Mouse (Mus musculus) cerebellum, postnatal 14 days (tissue): ENCODE results near the gene Gm49396.
A peak's percentile ranks its signal among the peaks of the same experiment; 100 is the strongest.

ENCODE experiments used
- DNase-seq, 2 experiments: peaks; one replicate each; pipeline ENCODE4 v3.0.0; 2021; ENCODE audit warnings: mixed read lengths in 2 of 2

The Gm49396 gene

DNA sequence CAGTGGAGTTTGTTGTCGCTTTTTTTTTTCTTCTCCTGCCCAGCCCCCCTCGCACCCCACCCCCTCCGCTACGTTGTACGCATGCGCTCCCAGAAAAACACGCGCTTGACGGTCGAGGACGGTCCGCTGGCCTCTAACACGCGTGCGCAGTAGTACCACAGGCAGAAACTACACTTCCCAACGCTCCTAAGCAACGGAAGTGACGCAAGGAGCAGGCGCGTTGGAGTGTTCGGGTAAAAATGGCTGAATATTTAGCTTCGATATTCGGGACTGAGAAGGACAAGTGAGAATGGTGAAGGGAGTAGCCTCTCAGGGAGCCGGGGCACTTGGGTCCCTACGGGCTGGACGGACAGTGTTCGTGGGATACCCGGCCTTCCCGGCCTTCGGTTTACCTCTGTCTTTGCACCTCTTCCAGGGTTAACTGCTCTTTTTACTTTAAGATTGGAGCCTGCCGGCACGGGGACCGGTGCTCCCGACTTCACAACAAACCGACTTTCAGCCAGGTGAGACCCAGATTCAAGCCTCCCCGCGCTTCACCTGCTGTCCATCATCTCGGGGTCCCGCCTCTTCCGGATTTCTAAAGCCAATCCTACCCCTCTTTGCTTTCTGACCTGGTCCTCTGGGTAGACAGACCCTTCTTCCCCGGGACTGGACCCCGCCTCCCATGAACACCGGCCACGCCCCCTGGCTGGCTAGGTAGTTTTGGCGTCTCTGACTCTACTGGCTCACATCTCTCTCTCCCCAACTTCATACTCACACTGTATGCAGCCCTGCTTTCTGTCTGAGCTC, at the start of gene Gm49396, which contains the start of the genes U2af1l4 and Psenen:
TSS of gene Gm49396 (plus strand) at position 228 of the 789 bp plus-strand sequence.
TSS of gene U2af1l4 (plus strand) at position 185 of the 789 bp plus-strand sequence.
TSS of gene Psenen (minus strand) at position 511 of the 789 bp plus-strand sequence.
- DNase-seq = peak; percentile 97 to 98

DNA sequence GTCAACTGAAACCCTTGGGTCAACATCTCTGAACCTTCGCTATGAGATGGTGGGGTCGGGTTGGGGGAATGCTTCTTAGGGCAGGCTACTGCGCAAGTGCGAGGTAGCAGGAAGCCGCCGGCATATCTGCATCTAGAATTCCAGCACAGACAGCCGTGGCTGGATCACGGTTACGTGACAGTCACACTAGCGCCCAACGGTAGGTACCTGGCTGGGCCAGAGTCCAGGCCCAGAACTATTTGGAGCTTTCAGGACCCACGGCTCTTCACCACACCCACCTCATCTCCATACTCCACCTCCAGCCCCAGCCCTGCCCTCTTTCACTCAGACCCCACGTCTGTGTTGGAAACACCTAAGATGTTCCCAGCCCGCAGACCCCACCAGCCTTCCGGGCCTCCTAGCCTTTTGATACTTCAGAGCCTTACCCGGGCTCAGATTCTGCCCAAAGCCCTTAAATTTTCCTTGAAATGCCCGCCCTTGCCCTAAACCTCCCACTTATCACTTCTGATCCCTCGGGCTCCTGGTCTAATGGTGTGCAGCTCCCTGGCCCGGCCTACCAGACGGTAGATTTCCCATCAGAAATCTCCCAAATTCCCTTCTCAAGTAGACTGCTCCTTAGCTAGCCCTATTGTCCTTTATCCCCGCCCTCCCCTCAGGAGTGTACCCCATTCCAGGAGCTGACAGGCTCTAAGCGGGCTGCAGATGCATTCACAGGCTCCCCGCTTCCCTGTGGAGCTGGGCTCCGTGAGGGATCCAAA, 48.0 kb upstream of the Gm49396 start:
- no peak for DNase-seq

DNA sequence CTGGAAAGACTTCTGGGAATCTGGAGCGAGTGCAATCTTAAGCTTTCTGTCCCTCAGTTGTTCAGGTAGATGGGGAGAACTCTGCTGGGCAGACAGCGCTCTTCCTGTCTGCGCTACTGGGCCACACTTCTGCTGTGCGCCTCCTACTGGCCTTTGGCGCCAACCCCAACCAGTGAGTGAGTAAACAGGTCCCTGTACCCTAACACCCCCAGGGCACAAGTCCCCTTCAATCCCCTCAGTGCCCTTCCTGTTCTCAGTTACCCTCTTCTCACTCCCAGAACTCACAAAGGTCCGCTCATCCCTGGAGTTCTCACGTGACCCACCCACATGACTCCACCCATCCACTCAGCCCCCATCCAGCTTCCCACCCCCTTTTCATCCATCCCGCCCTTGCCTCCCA, 44.8 kb upstream of the Gm49396 start:
- DNase-seq = no peak

DNA sequence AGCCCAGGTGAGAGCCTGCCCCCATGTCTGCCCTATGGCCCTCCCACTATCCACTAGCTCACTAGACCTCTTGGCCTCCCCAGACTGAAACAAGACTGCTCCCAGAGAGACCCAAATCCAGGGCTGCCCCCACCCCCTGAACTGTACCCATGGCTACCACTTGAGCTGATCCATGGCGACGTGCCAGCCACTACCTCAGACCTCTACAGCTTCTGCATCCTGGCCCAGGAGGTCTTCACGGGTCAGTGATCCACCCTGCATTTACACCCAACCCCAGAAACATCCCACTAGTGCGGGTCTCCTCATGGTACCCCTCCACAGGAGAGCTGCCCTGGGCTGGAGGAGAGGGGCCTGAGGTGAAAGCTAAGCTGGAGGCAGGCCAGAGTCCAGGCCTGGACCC, 42.7 kb upstream of the Gm49396 start:
- peak; percentile 38 to 66 for DNase-seq

DNA sequence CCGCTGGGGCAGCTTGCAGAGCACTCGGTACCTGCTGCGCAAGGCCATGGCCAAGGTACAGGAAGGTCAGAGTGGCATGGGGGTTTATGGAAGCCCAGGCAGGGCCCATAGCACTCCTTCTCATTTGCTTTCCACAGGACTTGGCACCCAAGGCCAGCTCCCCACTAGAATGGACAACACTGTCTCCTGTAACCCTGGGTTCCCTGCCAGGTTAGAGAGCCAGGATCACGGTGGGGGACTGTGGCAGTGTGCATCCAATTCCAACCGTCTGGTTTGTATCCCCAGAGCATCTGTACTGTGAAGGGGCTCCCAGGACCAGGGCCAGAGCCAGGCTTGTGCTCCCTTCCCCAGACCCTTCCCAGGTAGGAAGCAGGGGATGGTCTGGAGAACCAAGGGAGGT, 42.3 kb upstream of the Gm49396 start:
- DNase-seq = peak; percentile 75 to 77

DNA sequence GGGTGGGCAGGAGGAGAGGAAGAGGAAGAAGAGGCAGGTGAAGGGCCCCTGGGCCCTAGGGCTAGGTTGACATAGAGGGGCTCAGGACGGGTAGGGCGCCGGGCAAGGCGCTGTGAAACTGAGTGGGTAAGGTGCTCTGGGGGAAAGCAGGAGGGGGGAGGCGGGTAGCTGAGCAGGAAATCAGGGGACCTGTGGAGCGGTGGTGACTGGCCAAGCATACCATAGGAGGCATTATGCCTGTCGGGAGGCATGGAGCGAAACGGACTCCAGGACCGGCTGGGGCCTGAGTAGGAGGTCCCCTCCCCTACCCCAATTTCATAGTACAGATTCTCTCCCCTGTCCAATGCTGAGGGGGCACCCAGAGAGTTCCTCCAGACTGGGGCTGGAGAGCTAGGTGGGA, 40.3 kb upstream of the Gm49396 start:
- DNase-seq = no peak

DNA sequence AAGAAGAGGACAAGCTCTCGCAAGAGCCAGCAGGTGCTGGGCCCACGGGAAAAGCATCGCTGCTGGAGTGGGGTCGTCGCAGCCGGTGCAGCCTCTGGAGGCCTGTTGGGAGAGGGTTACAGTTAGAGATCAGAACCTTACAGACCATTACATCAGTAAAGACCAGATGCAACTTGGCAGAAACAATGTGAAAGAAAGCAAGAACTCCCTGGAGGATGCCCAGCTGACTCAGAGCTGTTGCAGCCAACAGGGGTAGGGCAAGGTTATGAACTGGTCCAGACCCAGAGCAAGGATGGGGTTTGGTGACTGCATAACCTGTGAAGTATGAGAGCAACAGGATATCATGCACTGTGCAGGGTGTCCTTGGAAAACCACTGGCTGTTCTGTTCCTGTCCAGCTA, 38.7 kb upstream of the Gm49396 start:
- no peak for DNase-seq

DNA sequence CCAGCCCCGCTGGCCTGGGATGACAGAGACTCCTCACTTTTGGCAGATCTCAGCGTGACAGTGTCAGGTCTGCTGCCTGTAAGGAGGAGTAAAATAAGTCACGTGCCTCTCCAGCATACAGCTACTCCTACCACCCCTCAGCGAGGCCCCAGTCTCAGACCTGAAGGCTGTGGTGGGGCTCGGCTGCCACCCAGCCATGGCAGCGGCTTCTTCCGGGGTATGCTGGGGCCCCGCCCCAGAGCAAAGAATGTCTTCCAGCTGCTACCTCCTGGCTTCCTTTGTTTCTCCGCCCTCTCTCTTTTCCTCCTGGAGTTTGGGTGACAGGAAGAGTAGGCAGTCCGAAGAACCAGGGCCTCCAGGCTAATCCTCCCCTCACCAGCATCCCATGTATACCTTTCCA, 37.2 kb upstream of the Gm49396 start:
- no peak for DNase-seq

DNA sequence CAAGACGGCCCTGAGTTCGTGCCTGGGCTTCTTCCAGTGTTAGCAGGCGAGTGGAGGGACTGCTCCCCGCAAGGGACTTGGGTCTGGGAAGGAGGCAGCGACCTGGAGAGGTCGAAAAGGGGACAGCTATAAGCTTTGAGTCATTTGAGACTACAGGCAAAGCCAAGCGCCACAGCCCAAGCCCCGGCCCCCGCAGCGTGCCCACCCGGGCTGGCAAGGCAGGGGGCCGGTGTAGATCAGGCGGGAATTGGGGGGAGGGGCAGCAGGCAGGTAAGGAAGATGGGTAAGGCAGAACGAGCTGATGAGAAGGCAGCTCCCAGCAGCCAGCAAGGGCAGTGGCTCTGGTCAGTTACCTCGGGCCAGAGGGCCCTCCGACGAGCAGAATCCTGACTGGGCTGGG, 36.7 kb upstream of the Gm49396 start:
- no peak for DNase-seq

DNA sequence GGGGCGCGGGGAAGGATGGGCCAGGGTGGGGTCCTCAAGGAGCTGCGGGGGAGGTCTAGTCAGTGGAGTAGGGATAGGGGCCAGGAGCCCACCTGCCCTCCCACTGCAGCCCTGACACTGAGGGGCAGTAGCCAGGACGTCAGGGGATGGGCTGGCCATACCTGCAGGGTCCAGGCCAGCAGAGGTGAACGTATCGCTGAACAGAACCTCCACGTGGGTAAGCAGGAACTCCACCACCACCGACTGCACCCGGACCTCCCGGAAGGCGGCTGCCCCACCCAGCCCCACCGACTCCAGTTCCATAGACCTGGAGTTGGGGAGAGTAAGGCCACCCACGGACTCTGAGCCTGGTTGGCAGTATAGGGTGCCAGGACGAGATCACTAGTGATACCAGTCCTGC, 36.2 kb upstream of the Gm49396 start:
- DNase-seq = no peak

DNA sequence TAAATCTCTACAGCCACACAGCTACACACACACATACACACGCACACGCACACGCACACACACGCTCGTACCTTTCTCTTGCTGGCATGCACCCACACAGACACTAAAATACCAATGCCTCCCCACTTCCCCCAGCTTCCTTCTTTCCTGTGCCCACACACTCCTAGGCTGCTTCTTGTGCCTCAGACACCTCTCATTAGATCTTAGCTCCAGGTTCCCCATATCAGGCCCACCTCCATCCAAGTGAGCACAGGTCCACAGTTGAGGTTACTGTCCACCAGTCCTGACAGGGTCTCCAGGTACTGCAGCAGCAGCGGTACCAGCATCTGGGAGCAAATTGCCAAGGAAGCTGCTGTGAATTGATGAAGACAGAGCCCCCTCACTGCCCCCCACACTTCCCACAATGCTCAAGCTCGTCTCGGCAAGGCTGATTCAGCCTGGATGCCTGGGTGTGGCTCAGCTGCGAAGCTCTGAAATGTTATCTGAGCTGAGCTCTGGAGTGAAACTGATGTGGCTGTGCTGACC, 31.8 kb upstream of the Gm49396 start:
- no peak for DNase-seq

DNA sequence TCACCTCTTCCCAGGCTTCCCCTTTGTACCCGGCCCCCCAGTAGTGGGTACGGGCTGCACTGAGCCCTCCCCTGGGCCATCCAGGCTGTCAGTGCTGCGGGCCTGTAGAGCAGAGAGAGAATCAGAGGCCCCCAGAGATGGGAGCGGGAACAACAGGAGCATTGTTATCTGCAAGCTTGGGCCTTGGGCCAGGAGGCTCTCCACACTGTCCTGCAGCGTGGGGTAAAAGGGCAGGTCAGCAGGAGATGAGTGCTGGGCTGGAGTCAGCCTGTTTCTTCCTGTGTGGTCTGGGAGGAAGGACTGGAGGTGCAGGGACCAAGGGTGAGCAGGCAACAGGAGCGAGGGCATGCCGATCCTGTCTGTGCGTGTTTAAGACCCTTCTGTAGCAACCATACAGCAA, 30.2 kb upstream of the Gm49396 start:
- peak in 1 of 2 experiments; percentile 44 for DNase-seq

DNA sequence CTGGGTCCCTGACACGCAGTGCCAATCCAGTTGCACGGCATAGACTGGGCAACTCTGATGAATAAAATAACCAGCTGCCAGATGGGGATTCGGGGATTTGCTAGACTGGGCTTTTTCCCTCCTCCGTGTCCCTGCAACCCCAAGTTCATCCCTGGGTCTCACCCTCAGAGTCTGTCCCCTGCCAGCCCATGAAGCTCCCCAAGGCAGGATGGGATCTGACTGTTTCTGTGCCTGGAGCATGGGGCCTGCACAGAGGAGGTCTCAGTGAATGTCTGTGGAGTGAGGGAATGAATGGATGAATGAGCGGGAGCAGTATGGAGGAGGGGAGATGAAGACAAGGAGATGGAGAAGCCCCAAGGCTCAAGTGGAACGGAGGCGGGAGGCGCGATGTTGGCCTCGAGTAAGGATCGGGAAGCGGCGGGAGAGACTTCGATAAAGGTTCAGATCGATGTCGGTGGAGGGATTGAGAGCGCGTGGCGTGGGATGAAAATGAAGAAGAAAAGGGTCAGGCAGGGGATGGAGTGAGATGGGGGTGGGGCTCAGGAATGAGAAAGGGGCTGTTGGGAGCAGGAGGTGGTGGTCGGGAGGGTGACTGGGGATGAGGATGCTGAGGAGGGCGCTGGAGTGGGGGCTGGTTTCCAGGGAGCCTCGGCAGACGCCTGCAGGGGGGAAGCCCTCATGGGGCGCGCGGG, 29.1 kb upstream of the Gm49396 start:
- peak in 1 of 2 experiments; percentile 33 for DNase-seq

DNA sequence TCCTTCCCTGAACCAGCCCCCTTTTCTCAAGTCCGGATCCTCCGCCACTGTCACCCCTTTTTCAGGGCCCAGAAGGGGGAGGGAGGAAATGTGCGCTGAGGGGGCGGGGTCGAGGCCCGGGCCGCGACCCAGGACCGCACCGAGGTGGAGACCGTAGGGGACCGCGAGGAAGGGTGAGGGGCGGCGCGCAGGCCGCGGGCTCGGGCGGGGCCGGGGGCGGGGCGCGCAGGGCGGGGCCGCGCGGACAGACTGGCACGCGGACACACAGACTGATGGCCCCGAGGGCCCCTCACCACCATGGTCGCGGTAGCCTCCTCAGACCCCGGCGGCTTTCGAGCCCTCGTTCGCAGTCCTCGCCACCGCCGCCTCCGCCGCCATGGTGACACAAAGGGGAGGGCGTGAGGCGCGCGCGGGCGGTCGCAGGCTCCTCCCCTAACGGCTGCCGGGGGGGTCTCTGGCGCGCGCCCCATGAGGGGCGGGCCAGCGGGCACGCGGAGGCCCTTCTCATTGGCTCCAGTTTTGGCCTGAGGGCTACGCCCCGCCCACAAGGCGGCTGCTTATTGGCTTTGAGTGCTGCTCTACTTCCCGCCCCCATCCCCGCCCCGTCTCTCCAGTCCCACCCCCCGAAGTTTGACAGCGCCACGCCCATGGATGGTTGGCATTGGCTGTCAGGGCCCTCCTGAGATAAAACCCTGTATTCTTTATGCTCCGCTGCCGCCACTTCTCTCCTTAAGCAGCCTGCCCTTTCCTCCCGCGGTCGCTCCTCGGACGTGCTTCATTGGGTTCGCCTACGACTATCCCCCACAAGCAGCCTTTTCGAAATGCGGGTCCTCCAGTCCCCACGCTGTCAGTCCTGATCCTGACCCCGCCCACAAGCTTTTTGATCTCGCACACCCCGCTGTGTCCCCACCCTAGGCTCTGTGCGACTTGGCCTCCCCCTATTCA, 28.2 kb upstream of the Gm49396 start, which contains the start of gene Arhgap33:
TSS of gene Arhgap33 (minus strand) at position 428 of the 945 bp plus-strand sequence.
- peak; percentile 98 to 99 for DNase-seq

DNA sequence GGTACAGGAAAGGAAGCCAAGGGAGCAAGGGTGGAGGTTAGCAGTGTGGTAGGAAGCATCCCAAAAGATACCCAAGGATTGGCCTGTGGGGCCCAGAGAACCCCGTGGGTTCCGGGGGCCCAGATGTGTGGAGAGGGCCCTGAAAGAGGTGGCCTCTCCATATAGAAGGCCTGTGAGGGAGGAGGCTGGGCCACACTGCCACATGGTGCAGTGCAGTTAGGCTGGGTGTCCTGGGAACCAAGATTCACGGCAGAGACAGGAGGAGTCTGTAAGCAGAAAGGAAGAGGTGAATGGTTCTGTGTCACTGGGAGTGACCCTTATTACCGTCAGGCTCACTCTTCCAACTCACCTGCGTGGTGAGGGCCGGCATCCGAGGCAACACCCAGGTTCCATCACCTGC, 22.6 kb upstream of the Gm49396 start:
- DNase-seq = no peak

DNA sequence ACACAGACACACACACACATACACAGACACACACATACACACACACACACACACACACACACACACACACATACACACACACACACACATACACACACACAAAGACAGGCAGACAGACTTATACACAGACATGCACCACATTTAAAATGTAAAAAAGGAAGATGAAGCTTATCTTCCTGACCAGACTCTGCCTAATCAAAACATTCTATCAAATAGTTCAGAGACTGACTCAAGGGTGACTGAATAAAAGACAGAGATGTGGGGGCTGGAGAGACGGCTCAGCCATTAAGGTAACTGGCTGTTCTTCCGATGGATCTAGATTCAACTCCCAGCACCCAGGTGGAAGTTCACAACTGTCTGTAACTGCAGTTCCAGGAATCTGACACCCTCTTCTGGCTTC, 18.8 kb upstream of the Gm49396 start:
- no peak for DNase-seq

DNA sequence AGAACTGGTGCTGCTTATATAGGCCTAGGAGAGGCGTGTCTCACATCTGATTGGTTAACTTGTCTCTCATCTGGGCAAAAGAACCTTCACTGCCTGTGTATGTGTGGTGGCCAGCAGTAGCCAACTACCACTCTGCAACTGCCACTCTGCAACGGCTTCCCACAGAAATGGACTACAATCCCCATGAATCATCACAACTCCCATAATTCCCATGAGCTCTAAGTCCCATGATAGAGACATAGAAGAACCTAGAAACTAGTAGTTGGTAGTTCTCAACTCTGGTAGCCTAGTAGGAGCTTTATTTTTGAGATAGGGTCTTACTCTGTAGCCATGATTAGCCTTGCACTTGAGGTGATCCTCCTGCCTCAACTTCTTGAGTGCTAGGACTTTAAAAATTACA, 13.3 kb upstream of the Gm49396 start:
- no peak for DNase-seq

DNA sequence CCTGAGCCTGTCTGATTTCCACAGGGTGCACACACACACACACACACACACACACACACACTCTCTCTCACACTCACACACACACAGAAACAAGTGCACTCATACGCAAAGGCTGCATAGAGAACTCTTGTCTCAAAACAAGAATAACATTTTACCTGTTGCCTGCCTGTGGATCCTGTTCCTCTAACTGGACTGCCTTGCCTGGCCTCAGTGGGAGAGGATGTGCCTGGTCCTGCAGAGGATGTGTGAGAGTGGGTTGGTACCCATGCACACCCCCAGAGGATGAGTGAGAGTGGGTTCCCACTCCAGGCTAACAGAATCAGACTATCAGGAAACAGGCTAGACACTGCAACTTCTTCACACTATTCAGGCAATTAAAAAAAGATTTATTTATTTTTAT, 12.5 kb upstream of the Gm49396 start:
- no peak for DNase-seq

DNA sequence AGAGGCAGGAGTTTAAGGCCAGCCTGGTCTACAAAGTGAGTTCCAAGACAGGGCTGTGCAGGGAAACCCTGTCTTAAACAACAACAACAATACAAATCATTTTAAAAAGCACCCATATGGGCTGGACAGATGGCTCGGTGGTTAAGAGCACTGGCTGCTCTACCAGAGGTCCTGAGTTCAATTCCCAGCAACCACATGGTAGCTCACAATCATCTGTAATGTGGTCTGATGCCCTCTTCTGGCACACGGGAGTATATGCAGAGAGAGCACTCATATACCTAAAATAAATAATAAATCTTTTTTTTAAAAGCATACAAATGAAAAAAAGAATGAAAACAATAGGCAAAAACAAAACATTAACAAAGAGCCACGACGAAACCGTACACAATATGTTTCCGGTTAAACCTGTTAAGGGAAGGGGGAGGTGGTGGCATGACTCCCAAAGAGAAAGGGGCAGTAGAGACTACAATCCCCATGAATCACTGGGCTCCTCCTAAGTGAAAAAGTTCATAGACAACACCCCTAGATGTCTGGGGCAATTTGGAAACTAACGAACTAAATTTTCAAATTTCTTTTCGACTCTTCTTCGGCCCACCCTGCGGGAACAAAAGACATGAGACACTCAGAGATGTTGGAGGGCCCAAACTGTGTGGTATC, 11.6 kb upstream of the Gm49396 start:
- DNase-seq = peak in 1 of 2 experiments; percentile 72

DNA sequence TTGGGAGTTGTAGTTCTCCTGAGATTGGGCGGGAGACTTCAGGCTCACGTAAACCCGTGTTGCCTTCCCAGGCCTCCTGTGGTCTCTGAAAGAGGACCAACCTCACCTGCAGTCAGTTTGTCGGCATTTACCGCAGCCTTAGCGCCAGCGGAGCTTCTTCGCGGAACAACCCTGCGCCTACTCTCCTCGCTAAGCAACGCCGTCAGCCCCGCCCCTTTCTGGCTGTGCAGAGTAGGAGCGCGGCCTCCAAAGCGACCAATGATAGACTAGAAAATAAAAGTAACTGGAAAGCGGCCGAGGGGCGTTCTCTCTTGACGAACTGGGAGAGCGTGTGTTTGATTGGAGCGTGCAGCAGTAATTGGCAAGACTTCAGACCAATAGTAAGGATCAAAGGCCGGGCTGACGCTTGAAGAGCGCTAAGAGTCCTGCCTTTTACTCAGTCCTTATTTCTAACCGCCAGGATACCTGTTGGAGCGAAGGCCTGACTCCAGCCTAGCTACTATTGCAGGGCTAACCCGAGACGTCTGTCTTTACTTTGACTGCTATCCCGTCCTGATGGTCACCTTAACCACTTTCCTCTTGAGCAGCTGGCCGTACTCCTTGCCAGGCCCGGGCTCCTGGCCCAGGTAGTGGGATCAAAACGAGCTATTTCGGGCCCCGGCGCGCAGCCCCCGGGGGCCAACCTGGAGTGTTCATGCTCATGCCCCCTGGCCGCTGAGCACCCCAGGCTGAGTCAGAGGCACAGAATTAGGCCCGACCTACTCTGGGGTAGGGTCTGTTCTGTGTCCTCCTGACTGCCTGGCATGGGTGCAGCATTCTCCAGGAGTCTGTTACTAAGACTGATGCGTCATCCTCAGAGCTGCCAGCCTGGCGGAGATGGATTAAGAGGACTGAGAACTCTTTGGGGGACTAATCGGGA, 10.8 kb upstream of the Gm49396 start, which contains the start of the genes Hspb6 and Proser3:
TSS of gene Hspb6 (plus strand) at position 77 of the 919 bp plus-strand sequence.
TSS of gene Proser3 (minus strand) at position 198 of the 919 bp plus-strand sequence.
- DNase-seq = peak; percentile 98 to 99
